Mouse (Mus musculus) heart, embryonic 12.5 days (tissue): ENCODE measurements around the gene Gdf7. TPM values are rescaled to one million over a fixed set of nuclear protein-coding genes. Genes with fewer than 3 reads are reported as not detected.

Experiments
- ATAC-seq: fragments of 200-750 bp; cut with Nextera tagmentation; 2 replicates; pipeline ENCODE4 v1.8.0; 2017; ENCODE audit warnings: moderate TSS enrichment, moderate library complexity; ENCODE audit not compliant: insufficient number of reproducible peaks, low FRiP score
- H3K27ac ChIP-seq: fragments of 300-500 bp; sonication (generic); 2 replicates; pipeline ENCODE4 v1.5.1; 2016; ENCODE audit warnings: mild to moderate bottlenecking, moderate library complexity; ENCODE audit not compliant: poor library complexity, severe bottlenecking
- H3K27me3 ChIP-seq: fragments of 300-500 bp; sonication (generic); replicated peaks from 2 replicates; pipeline ENCODE4 v1.6.1; 2016; ENCODE audit warnings: mild to moderate bottlenecking, moderate library complexity
- H3K36me3 ChIP-seq: fragments of 300-500 bp; sonication (generic); 2 replicates; pipeline ENCODE4 v1.6.1; 2016; ENCODE audit warnings: mild to moderate bottlenecking, moderate library complexity
- H3K4me1 ChIP-seq: fragments of 300-500 bp; sonication (generic); replicated peaks from 2 replicates; pipeline ENCODE4 v1.6.1; 2016; ENCODE audit warnings: mild to moderate bottlenecking
- H3K4me2 ChIP-seq: fragments of 300-500 bp; sonication (generic); 2 replicates; pipeline ENCODE4 v1.6.1; 2016; ENCODE audit warnings: mild to moderate bottlenecking, moderate library complexity
- H3K4me3 ChIP-seq: fragments of 300-500 bp; sonication (generic); 2 replicates; pipeline ENCODE4 v1.5.1; 2016; ENCODE audit warnings: mild to moderate bottlenecking
- H3K9ac ChIP-seq: fragments of 300-500 bp; sonication (generic); 2 replicates; pipeline ENCODE4 v1.6.1; 2016; ENCODE audit warnings: mild to moderate bottlenecking, moderate library complexity
- H3K9me3 ChIP-seq: fragments of 300-500 bp; sonication (generic); replicated peaks from 2 replicates; pipeline ENCODE4 v1.6.1; 2016; ENCODE audit warnings: mild to moderate bottlenecking, moderate library complexity
- WGBS: fragments of 180-500 bp; shearing (Covaris S2); methylation state at CpG from one replicate; pipeline ENCODE4 v1.1.7; 2016; 5-methylcytosine and 5-hydroxymethylcytosine counted together
- polyA plus RNA-seq: library from polyadenylated mRNA; unstranded; fragments of >200 nt; fragmentation: Nextera tagmentation; extraction: Ambion mirVana; gene quantifications from 2 replicates; pipeline ENCODE4 v1.2.1, GENCODE M21; 2016

The Gdf7 gene
- polyA plus RNA-seq, 1 experiment from 2014 or later: 0.24 TPM

- no peak overlapping the region for H3K27ac ChIP-seq
- no peak overlapping the region for H3K4me2 ChIP-seq
- H3K4me3 ChIP-seq: no peak overlapping the region
- H3K36me3 ChIP-seq: no peaks in the 10 kb centered on the region
- peaks cover 70% of the 10 kb centered on the region for H3K27me3 ChIP-seq
- no peak for ATAC-seq
- 73% methylated on average over 2 of the region's 2 CpGs for WGBS
- no peak overlapping the region for H3K9ac ChIP-seq
- peaks cover 21% of the 10 kb centered on the region for H3K4me1 ChIP-seq
- no peaks in the 10 kb centered on the region for H3K9me3 ChIP-seq
Measured at GRCm38 (mm10) chr12:8296154-8296553, 5.6 kb downstream of the Gdf7 start.

GRCm38 (mm10) chr12:8295307-8295913 lies 6.3 kb downstream of the Gdf7 start:
- Histone ChIP-seq H3K9me3 (no peaks in the 10 kb centered on the region), H3K4me3 (no peak overlapping the region), H3K9ac (no peak overlapping the region), H3K27ac (no peak overlapping the region), H3K4me1 (peaks cover 20% of the 10 kb centered on the region), H3K4me2 (no peak overlapping the region), H3K27me3 (peaks cover 62% of the 10 kb centered on the region), H3K36me3 (no peaks in the 10 kb centered on the region)
- WGBS: 64% methylated on average over 6 of the region's 6 CpGs
- no peak for ATAC-seq

GRCm38 (mm10) chr12:8291157-8291853 lies 10.4 kb downstream of the Gdf7 start:
- Histone ChIP-seq H3K9ac (no peak overlapping the region), H3K4me3 (no peak overlapping the region), H3K4me2 (no peak overlapping the region), H3K4me1 (no peaks in the 10 kb centered on the region), H3K9me3 (no peaks in the 10 kb centered on the region; the same call in 1 of the 2 replicates), H3K36me3 (peaks cover 8% of the 10 kb centered on the region), H3K27me3 (peaks cover 23% of the 10 kb centered on the region), H3K27ac (no peak overlapping the region)
- ATAC-seq: no peak
- 72% methylated on average over 15 of the region's 15 CpGs for WGBS

DNA sequence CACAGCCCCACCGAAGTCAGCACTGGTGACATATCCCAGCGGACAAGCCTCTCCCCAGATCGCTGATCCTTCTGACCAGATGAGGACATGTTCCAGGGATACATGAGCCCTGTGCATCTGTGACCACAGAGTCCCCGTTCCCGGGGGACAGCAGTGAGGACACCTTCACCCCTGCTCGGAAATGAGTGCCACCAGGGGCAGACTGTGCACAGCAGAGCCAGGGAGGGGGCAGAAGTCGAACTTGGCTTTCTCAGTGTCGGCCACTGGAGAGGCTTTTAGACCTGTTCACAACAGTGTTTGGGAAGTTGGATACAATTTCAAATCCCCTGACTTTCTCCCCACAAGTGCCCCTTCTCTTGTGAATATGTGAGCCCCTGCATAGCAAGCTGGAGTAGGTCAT lies 12.3 kb downstream of the Gdf7 start:
- Histone ChIP-seq H3K4me2 (no peak overlapping the region), H3K4me3 (no peak overlapping the region), H3K9ac (no peak overlapping the region), H3K27me3 (peaks cover 8% of the 10 kb centered on the region), H3K9me3 (no peaks in the 10 kb centered on the region; the same call in 1 of the 2 replicates), H3K4me1 (no peaks in the 10 kb centered on the region), H3K27ac (no peak overlapping the region), H3K36me3 (peaks cover 13% of the 10 kb centered on the region)
- WGBS: 84% methylated on average over 8 of the region's 8 CpGs
- ATAC-seq: no peak

DNA sequence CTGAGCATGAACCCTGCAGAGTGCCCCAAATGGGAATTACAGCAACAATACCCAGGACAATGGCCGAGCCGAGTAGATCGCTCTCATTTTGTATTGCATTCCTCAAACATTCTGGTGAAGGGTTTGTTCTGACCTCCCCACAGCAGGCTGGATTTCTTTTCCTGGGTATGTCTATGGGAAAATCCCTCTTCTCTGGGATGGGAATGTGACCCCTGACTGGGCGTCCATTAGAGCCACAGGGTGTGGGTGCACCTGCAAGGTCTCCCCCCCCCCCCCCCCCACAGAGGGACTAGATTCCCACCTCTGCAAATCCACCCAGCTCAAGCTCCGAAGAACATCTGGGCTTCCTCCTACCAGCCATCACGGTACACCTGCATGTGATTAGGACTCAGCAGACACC lies 12.7 kb downstream of the Gdf7 start:
- Histone ChIP-seq H3K4me2 (no peak overlapping the region), H3K9me3 (no peaks in the 10 kb centered on the region; the same call in 1 of the 2 replicates), H3K27ac (no peak overlapping the region), H3K4me1 (no peaks in the 10 kb centered on the region), H3K4me3 (no peak overlapping the region), H3K27me3 (peaks cover 4% of the 10 kb centered on the region; the same call in 1 of the 2 replicates), H3K36me3 (peaks cover 17% of the 10 kb centered on the region), H3K9ac (no peak overlapping the region)
- 87% methylated on average over 6 of the region's 6 CpGs for WGBS
- ATAC-seq: no peak

GRCm38 (mm10) chr12:8287970-8288369 lies 13.8 kb downstream of the Gdf7 start:
- ATAC-seq: no peak
- no peaks in the 10 kb centered on the region for H3K27me3 ChIP-seq
- H3K9me3 ChIP-seq: no peaks in the 10 kb centered on the region; the same call in 1 of the 2 replicates
- WGBS: 52% methylated on average over 3 of the region's 3 CpGs
- peaks cover 6% of the 10 kb centered on the region; the same call in 1 of the 2 replicates for H3K4me1 ChIP-seq
- H3K4me3 ChIP-seq: no peak overlapping the region
- H3K27ac ChIP-seq: no peak overlapping the region
- H3K4me2 ChIP-seq: no peak overlapping the region
- peaks cover 25% of the 10 kb centered on the region for H3K36me3 ChIP-seq
- no peak overlapping the region for H3K9ac ChIP-seq

DNA sequence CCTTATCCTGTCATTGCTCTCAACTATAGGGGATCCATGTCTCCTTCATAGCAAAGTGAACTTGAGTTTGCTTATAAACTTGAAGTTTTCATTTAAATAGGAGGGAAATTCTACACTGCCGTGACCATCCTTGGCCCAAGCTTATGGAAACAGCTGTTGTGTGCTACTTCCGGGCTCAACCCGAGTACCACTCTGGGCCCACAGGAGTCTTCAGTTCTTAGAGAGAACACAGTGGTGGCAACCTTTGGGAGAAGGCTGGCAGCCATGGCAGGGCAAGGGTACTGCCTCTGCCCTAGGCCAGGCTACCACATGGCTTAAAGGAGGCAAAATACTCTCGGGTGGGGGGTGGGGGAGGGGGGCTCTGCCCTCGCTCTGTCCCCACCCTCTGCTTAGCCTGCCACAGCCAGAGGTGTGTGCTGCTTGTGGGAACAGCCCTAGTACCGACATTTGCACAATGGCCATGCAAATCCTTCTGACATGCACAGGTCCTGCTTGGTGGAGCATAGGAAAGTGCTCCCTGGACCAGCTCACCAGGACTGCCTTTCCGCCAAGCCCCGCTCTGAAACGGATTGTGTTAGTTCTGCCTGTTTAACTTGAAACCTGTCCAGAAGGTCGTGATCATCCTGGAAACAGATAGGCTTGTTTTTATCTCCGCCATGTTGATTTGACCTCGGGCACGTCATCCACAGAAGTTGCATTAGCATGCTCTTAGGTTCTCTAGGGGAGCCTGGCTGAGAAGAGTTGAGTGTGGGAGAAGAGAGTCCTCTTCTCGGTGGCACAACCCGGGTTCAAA lies 20.3 kb downstream of the Gdf7 start:
- no peaks in the 10 kb centered on the region for H3K9me3 ChIP-seq
- peak; percentile 76 for ATAC-seq
- 69% methylated on average over 15 of the region's 15 CpGs for WGBS
- H3K4me3 ChIP-seq: no peak overlapping the region
- H3K9ac ChIP-seq: no peak overlapping the region
- H3K27me3 ChIP-seq: no peaks in the 10 kb centered on the region
- peaks cover 34% of the 10 kb centered on the region for H3K36me3 ChIP-seq
- H3K27ac ChIP-seq: no peak overlapping the region
- H3K4me1 ChIP-seq: peaks cover 26% of the 10 kb centered on the region
- no peak overlapping the region for H3K4me2 ChIP-seq

DNA sequence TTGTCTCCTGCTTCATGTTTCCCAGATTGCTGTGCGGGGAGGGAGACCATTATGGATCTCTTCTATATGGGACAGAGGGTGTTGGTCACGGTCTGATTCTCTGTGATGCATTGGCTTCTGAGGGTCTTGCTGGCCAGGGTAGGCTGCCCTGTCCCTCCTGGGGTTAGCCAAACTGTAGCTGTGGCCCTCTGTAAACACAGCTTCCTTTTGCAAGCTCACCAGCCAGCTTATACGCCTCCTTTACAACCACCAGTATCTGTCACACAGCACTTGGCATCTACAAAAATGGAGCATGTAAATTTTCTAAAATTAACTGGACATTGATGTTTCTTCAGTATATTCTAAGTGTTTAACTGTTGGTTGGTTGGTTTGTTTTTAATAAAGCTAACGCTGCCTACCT lies 26.3 kb downstream of the Gdf7 start:
- Histone ChIP-seq H3K4me2 (no peak overlapping the region), H3K36me3 (peaks cover 12% of the 10 kb centered on the region), H3K9me3 (no peaks in the 10 kb centered on the region), H3K9ac (no peak overlapping the region), H3K4me1 (peaks cover 25% of the 10 kb centered on the region), H3K4me3 (no peak overlapping the region), H3K27ac (no peak overlapping the region), H3K27me3 (no peaks in the 10 kb centered on the region)
- ATAC-seq: no peak
- WGBS: 89% methylated on average over 4 of the region's 4 CpGs

GRCm38 (mm10) chr12:8273471-8274171 lies 28.1 kb downstream of the Gdf7 start:
- 0 out of 2 replicates have a peak, but pooled peaks have one; percentile 15 for ATAC-seq
- Histone ChIP-seq H3K4me1 (peaks cover 17% of the 10 kb centered on the region), H3K4me2 (no peak overlapping the region), H3K9me3 (no peaks in the 10 kb centered on the region), H3K36me3 (peaks cover 15% of the 10 kb centered on the region), H3K27me3 (no peaks in the 10 kb centered on the region), H3K27ac (peak overlapping the region; percentile 68; the same call in 1 of the 2 replicates), H3K4me3 (no peak overlapping the region), H3K9ac (no peak overlapping the region)
- WGBS: 57% methylated on average over 6 of the region's 6 CpGs

GRCm38 (mm10) chr12:8271405-8271804 lies 30.3 kb downstream of the Gdf7 start:
- Histone ChIP-seq H3K27me3 (no peaks in the 10 kb centered on the region), H3K4me3 (no peak overlapping the region), H3K9ac (no peak overlapping the region), H3K9me3 (no peaks in the 10 kb centered on the region), H3K4me2 (no peak overlapping the region), H3K4me1 (peaks cover 13% of the 10 kb centered on the region), H3K27ac (no peak overlapping the region), H3K36me3 (peaks cover 9% of the 10 kb centered on the region)
- ATAC-seq: 0 out of 2 replicates have a peak, but pooled peaks have one; percentile 33
- WGBS: 63% methylated on average over 2 of the region's 2 CpGs
